Mouse (Mus musculus): ENCODE data around the gene Gm826.

The Gm826 gene

DNA sequence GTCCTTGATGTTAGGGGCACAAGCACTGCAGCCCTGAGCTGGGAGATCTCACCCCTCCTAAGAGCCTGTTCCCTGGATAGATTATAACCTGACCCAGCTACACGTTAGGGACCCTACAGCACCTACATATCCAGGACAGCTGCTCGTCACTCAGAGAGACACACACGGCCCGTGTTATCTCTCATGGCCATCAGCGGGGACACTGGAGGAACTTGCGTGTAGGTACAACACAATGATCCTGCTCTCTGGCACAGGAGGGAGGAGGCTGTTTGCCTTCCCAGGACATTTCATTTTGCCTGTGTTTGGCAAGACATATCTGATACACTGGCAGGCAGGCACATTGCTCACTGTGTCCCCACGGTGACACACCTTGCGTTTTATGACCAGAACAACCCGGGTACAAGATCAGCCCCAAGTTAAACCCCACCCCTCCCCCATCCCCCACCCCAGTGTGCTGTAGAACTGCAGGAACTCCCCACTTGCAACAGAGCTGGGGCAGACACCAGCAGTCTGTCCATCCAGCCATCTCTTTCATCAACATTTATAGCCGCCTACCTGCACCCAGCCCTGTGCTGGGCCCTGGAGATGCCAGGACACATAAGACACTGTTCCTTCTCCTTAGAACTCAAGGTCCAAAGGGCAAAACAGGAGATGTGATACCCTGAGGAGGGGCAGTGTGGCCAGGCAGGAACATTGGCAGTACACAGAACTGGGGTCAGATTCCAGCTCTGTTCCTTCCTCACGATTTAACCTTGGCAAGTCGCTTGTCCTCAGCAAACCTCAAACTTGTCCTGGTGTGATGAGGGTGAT, 1.2 kb downstream of the Gm826 start:
- peak; percentile 100 for TF ChIP-seq GATA4 (IDR thresholded peaks at IDR 0.05; ENCODE audit: insufficient replicate concordance, low read length)

- no peak; the same call in 1 of the 2 replicates for TF ChIP-seq GATA4 (IDR thresholded peaks at IDR 0.05; ENCODE audit: insufficient replicate concordance, low read length)
These were observed 5.1 kb downstream of the Gm826 start for GRCm38 (mm10) chr2:160328886-160329285.

DNA sequence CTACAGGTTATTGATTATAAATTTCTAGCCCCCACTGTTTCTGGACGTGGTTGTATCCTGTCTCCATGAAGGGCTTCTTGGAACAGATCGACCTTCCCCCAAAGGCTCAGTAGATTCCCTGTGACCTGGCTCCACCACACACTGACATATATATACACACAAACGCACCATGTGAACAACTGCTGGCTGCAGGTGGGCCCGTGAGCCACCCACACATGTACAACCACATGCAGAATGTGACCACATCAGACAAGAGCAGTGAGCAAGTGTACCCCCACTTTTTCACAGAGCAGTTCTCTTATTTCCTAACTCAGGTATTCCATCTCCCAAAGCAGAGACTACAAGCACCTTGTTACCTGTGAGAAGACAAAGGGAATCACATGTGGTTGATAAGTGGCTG, 6.2 kb downstream of the Gm826 start:
- no peak for TF ChIP-seq GATA4 (IDR thresholded peaks at IDR 0.05; ENCODE audit: insufficient replicate concordance, low read length)

DNA sequence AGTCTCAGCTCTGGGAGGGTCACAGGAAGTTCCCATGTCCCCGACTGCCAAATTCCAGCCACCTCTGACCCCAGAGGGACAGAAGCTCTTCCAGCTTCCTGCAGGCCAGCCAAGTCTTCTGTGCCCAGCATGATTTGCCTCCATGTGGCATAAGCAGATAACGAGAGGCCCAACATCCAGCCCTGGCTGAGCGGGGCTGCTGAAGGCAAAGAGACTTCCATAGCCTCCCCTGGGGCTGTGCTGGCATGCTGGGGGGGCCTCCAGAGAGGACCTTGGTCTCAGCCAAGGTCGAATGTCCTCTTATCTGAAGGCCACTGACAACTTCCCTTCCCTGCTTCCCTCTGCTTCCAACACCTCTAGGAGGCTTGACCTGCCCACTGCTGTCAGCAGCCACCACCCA, 6.8 kb downstream of the Gm826 start:
- peak; percentile 97 for TF ChIP-seq GATA4 (IDR thresholded peaks at IDR 0.05; ENCODE audit: insufficient replicate concordance, low read length)

GRCm38 (mm10) chr2:160325105-160325644, 8.8 kb downstream of the Gm826 start:
- no peak for TF ChIP-seq GATA4 (IDR thresholded peaks at IDR 0.05; ENCODE audit: insufficient replicate concordance, low read length)

DNA sequence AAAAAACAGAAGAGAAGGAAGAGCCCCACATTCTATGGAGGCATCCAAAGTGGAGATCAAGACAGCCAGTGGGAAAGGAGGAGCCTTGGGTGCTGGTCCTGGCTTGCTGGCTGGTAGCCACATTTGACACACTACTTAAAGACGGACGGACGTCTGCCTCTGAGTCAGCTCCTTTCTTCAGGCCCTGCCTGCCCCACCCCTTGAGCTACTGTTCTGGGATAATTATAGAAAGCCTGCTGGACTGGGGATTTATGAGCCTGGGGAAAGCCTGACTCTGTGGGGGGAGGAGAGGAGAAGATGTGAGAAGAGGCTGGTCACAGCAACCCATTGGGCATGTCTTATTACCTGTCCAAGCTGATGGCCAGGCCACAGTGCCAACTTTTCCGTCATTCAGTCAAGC, 12.1 kb downstream of the Gm826 start:
- TF ChIP-seq GATA4 (IDR thresholded peaks at IDR 0.05; ENCODE audit: insufficient replicate concordance, low read length): no peak

- no peak for TF ChIP-seq GATA4 (IDR thresholded peaks at IDR 0.05; ENCODE audit: insufficient replicate concordance, low read length)
These were observed 15.7 kb downstream of the Gm826 start for GRCm38 (mm10) chr2:160318255-160318654.

DNA sequence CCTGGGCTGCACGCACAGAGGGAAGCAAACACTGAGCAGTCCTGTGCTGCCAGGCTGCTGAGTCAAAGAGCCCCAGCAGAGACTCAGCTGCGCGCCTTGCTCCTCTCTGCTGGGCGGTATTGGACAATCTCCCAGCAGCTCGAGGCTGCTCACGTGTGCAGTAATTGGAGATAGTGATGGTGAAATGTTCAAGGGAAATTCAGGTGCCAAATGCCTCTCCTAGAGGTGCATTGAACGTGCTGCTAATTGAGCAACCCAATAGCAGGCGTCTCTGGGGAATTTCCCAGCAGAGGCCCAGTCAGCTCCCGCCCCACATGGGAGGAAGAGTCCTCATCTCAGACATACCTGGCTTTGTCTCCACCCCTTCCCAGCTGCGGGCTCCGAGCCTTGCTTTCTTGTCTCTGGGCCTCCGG, 20.4 kb downstream of the Gm826 start:
- TF ChIP-seq GATA4 (IDR thresholded peaks at IDR 0.05; ENCODE audit: insufficient replicate concordance, low read length): no peak

DNA sequence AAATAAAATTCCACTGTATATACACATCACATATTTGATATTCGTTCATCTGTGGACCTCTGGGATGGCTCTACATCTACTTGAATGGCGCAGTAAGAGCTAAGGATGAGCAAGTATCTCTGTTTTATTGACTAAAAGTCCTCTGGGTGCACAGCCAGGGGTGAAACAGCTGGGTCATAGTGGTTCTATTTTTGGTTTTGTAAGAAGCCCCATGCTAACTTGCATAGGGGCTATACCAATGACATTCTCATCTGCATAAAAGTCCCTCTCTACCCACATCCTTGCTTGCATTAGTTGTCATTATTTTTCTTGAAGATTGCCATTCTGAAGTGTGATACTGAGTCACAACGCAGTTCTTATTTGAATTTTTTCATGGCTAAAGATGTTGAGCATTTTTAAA, 28.9 kb downstream of the Gm826 start:
- TF ChIP-seq GATA4 (IDR thresholded peaks at IDR 0.05; ENCODE audit: insufficient replicate concordance, low read length): no peak

- TF ChIP-seq GATA4 (IDR thresholded peaks at IDR 0.05; ENCODE audit: insufficient replicate concordance, low read length): no peak
These were observed 30.0 kb downstream of the Gm826 start for GRCm38 (mm10) chr2:160303992-160304391.

DNA sequence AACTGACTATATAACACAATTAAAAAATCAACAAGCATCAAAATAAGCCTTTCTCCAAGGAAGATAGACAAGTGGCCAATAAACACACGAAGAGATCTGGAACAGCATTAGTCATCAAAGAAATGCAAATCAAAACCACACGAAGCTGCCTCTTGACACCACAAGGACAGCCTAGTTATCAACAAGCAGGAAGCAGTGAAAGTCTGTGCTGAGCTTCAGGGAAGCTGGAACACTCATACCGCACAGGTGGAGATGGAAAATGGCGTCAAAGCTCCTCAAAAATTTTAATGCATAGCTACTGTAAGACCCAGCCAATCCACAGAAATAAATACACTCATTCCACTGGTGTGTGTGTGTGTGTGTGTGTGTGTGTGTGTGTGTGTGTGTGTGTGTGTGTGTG, 31.9 kb downstream of the Gm826 start:
- no peak for TF ChIP-seq GATA4 (IDR thresholded peaks at IDR 0.05; ENCODE audit: insufficient replicate concordance, low read length)

- TF ChIP-seq GATA4 (IDR thresholded peaks at IDR 0.05; ENCODE audit: insufficient replicate concordance, low read length): no peak
These were observed 35.4 kb downstream of the Gm826 start for GRCm38 (mm10) chr2:160298586-160298985.

DNA sequence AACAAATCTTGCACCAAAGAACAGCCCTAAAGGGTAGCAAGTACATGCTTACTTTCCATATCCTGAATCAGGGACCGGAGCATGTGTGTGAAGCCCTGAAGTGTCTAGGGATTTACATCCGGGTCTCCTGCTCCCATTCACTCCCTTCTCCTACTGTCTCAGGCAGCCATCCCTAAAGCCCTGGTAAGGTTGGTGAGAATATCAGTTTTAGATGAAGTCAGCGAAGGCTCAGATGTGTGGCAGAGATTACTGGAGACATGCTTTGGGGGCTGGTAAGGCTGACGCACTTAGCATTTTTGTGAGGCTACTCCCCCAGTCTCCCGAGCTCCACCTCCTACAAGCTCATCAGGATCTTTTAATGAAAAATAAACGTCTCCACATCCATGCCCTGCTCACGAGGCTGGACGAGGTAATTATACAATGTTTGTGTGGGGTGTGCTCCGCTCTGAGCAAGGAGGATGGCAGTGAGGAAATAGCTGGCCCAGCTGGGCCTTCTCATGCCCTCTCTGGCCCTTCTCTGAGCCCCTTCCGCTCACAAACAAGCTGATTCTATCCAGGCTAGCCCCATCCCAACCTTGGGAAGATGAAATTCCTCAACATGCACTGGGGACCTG, 45.3 kb downstream of the Gm826 start:
- TF ChIP-seq GATA4 (IDR thresholded peaks at IDR 0.05; ENCODE audit: insufficient replicate concordance, low read length): no peak

DNA sequence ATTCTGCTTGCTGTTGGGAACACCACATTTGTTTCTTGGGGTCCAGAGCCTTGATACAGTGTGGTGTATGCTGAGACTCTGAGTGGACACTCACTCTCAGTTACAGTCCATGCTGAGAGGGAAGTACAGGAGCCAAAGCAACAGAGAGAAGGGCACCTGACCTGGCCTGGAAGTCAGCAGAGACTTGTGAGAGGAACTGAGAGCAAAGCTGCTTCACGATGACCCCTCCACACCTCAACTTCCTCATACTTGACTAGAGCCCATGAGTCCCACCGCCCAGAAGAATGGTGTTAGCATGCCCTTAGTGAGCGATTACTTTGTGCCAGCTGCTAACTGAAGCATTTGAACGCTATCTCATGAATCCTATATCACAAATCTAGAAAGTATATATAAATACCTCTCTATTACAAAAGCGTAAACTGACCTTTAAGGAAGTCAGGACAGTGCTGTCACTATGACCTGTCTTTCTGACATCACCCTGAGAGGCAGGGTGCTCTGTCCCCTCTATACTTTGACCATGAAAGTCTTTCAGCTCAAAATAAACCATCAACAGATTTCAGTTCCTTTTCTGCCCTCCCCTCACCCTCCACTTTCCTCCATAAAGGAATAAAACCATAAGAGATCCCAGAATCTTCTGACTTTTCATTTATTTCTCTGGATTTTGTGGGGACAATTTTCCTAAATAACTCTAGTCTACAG, 57.9 kb downstream of the Gm826 start:
- no peak for TF ChIP-seq GATA4 (IDR thresholded peaks at IDR 0.05; ENCODE audit: insufficient replicate concordance, low read length)

DNA sequence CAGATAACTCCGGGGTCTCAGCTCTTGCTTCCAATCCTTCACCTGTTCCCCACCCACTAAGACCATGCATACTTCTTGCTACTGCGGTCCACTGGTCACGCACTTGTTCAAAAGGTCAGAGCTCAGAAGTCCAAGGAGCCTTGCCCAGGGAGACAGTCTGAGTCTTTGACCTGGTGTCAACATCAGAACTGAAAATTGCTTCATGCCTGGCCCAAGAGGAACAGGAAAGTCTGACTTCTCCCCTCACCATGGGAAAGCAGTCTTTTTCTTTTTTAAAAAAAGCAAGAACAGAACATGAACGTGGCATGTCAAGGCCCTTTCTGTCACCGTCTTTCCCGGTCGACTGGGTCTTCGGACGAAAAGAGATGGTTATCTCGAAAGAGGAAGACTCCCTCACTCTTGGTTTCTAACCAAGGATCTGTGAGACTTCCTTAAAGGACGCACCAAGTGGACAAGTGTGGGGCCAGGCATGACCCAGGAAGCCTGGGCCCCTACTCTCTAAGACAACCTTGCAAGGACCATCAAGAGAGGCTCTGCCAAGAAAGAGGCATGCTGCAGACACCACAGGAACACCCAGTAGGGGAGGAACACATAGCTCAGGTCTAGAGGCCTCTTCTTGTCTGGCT, 66.0 kb downstream of the Gm826 start:
- no peak for TF ChIP-seq GATA4 (IDR thresholded peaks at IDR 0.05; ENCODE audit: insufficient replicate concordance, low read length)

All from liver, adult (tissue).